Mouse (Mus musculus) cortical plate, adult 2 months (tissue): ENCODE measurements around the gene Gm10392. TPM values are rescaled to one million over a fixed set of nuclear protein-coding genes. Genes with fewer than 3 reads are reported as not detected.
A peak's percentile ranks its signal among the peaks of the same experiment; 100 is the strongest.

Experiments used
- H3K27ac ChIP-seq: fragments of 200-500 bp; 2 replicates; pipeline ENCODE4 v1.5.1; 2012; ENCODE audit warnings: low read length, control low read depth, inconsistent platforms; ENCODE audit not compliant: insufficient read depth
- H3K4me1 ChIP-seq: fragments of 200-500 bp; 2 replicates; pipeline ENCODE4 v1.6.1; 2011; ENCODE audit warnings: low read length; ENCODE audit not compliant: control insufficient read depth, insufficient read depth
- H3K4me3 ChIP-seq: fragments of 200-500 bp; 2 replicates; pipeline ENCODE4 v1.5.1; 2011; ENCODE audit warnings: mild to moderate bottlenecking, low read length, control low read depth; ENCODE audit not compliant: insufficient read depth
- CTCF ChIP-seq: fragments of 200-500 bp; IDR thresholded peaks from 2 replicates; pipeline ENCODE4 v1.5.1; 2011; ENCODE audit warnings: mild to moderate bottlenecking, control low read depth, low read length; ENCODE audit not compliant: insufficient read depth; ENCODE audit errors: extremely low read depth
- POLR2A ChIP-seq: fragments of 200-500 bp; IDR thresholded peaks from 2 replicates; pipeline ENCODE4 v1.6.1; 2011; ENCODE audit warnings: mild to moderate bottlenecking, low read length, control low read depth; ENCODE audit not compliant: insufficient read depth; ENCODE audit errors: extremely low read depth
- polyA plus RNA-seq: library from polyadenylated mRNA; depleted of rRNA; stranded (reverse); fragments of >200 nt; gene quantifications from 2 replicates; pipeline ENCODE4 v1.2.3, GENCODE M21; 2012

Gene Gm10392
- polyA plus RNA-seq, 1 experiment = not detected

DNA sequence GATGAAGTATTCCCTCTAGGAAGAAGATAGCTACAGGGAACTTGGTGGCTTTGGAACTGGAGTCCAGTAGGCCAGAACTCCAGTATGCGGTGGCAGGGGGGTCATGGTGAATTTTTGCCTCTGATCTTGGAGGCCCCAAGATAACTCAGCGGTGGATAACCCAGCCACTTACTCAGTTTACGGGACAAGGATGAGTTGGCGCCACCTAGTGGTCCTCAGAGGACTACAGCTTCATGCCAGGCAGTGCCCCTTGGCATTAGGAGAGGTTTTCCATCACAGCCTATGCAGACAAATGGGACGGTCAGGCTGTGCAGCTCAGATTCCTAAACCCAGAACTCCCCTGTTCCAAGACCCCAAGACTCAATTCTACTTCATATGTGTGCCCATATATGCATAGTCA is 17.6 kb downstream of the Gm10392 start:
- H3K27ac ChIP-seq = no peak overlapping the region
- peaks cover 6% of the 10 kb centered on the region for H3K4me1 ChIP-seq
- no peak overlapping the region for H3K4me3 ChIP-seq
- TF ChIP-seq CTCF = peak; percentile 83
- no peak for TF ChIP-seq POLR2A

DNA sequence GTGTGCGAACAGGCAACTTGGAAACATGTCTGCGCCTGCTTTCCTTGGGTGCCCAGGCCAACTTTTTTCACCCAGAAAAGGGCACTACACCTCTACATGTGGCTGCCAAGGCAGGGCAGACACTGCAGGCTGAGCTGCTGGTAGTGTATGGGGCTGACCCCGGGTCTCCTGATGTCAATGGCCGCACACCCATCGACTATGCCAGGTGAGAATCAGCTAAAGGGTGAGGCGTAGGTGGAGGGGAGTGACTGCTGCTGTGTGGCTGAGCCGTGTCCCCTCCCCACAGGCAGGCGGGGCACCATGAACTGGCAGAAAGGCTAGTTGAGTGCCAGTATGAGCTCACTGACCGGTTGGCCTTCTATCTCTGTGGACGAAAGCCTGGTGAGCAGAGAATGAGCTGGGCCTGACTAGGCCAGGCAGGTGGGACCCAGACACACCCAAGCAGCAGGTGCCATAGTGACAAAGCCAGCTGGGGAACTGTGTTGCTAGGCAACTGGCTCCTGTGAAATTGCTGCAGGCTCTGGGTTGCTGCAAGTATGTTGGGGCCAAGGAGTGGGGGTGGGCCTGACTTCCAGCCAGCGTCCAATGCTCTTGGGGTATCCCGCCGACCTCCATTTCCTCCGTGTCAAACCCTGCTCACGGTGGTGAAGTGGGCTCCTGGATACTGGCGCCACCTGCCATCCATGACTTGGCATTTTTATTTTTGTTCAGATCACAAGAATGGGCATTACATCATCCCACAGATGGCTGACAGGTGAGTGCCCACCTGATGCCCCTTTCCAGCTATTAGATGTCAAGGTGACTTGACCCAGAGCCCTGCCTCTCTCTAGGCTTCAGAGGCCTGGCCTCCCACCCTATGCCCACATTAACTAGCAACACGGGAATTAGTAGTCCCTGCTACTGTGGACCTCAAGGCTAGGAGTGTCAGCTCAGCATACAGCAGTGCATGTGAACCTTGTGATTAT is 18.4 kb downstream of the Gm10392 start:
- Histone ChIP-seq H3K4me3 (no peak overlapping the region), H3K27ac (peak overlapping the region; percentile 20; the same call in 1 of the 2 replicates), H3K4me1 (peaks cover 6% of the 10 kb centered on the region)
- TF ChIP-seq POLR2A (no peak), CTCF (no peak)

DNA sequence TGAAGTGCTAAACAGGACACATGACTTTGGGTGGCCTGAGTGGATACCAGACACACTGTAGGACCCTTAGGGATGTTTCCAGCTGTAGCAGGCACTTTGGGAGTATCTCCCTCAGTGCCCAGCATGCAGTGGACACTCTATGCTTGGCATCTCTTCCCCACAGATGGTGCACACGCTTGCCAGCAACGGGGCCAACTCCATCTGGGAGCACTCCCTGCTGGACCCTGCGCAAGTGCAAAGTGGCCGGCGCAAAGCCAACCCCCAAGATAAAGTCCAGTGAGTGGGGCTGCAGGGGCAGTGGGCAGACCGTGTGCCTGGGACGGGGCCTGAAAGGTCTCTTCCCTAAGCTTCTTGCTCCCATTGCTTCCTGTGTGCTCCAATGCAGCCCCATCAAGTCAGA is 19.6 kb downstream of the Gm10392 start:
- Histone ChIP-seq H3K27ac (no peak overlapping the region; the same call in 1 of the 2 replicates), H3K4me3 (no peak overlapping the region), H3K4me1 (peaks cover 9% of the 10 kb centered on the region)
- TF ChIP-seq CTCF = no peak
- no peak for TF ChIP-seq POLR2A

DNA sequence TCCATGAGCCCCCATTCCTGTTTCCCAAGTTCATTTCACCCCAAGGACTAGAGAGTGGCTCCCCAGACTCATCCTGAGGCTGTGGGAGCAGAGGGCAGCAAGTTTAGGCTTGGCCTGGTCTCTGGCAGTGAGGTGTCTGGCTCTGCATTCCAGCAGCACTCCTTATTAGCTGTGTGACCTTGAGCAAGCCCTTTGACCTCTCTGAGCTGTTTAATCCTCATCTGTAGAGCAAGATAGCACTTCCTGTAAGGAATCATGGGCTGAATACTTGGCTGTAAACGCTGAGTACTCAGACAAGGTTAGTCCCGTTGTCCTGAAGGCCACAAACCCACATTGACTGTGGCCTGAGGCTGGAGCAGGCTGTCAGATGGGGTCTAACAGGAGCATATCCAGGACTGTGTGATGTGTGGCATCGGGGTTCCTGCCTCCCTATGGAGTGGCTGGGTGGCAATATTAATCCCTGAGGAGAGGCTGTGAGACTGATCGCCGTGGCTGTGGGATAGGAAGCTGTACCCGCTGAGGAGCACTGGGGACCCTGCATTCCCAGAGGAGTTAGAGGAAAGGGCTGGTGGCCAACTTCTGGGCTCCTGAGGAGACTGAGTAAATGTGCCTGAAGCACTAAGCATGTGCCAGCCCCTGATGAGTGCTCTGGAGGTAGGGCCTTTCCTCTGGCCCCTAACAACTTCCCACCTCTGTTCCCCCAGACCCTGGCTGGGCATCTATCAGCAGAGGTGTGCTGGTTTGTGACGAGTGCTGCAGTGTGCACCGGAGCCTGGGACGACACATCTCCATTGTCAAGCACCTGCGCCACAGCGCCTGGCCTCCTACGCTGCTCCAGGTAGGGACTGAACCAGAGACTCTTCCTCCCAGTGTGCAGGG is 20.5 kb downstream of the Gm10392 start:
- peak overlapping the region; percentile 85 for H3K27ac ChIP-seq
- peaks cover 9% of the 10 kb centered on the region for H3K4me1 ChIP-seq
- no peak for TF ChIP-seq POLR2A
- H3K4me3 ChIP-seq = no peak overlapping the region

DNA sequence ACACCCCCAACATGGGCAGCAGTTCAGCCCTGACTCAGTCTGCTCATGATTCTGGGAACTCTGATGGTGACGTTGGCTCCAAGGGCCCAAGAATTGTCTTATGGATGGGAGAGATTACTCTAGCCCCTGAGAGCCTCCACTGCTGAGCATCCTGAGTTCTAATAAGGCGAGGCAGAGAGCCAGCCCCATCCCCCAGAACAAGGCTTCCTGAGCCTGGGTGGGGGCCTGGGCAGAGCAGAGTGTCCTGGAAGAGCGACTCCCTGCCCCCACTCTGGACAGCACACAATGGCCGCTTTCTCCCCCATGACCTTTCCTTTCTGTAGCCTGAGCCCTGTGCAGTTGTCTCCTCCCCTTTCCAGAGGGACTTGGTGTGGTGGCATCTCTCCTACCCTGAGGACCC is 21.1 kb downstream of the Gm10392 start:
- H3K4me3 ChIP-seq = no peak overlapping the region
- no peak for TF ChIP-seq CTCF
- no peak for TF ChIP-seq POLR2A
- H3K27ac ChIP-seq = peak overlapping the region; percentile 85
- peaks cover 9% of the 10 kb centered on the region for H3K4me1 ChIP-seq

DNA sequence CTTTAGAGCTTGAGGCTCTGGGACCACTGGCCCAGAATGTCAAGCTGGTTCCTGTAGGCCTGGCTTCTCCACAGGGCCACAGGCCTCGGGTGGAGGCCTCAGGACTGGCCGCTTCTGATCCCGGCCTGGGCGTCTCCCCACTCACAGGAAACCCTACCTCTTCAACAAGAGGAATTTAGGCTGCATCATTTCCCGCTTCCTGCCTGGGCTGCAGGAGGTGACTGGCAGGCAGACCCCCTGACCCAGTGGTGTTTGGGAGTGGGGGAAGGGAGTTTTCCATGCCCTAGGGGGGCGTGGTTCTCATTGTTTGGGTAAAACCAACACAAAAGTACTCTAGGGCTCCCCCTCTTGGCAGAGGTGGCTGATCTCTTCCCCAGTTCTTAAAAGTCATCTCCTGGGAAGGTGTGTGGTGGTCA is 21.6 kb downstream of the Gm10392 start:
- Histone ChIP-seq H3K4me1 (peaks cover 9% of the 10 kb centered on the region), H3K27ac (peak overlapping the region; percentile 95), H3K4me3 (no peak overlapping the region)
- no peak for TF ChIP-seq POLR2A
- peak; percentile 29; the same call in 1 of the 2 replicates for TF ChIP-seq CTCF

DNA sequence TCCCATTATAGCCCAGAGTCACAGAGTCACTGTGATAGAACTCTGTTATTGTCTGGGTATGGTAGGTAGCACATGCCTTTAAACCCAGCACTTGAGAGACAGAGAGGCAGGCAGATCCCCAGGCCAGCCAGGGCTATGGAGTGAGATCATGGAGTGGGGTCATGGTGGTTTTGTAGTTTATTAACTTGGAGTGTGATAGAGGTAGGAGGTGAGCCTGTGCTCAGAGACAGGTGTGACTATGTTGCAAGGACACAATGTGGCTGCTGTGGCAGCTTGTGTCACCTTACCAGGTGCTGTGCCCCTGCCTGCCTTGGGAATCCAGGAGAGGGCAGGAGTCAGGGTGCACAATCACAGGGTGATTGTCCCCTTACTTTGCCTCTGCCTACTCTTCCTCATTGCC is 23.5 kb downstream of the Gm10392 start:
- Histone ChIP-seq H3K4me3 (no peak overlapping the region; the same call in 1 of the 2 replicates), H3K4me1 (peaks cover 10% of the 10 kb centered on the region), H3K27ac (no peak overlapping the region)
- no peak for TF ChIP-seq CTCF
- TF ChIP-seq POLR2A = no peak

DNA sequence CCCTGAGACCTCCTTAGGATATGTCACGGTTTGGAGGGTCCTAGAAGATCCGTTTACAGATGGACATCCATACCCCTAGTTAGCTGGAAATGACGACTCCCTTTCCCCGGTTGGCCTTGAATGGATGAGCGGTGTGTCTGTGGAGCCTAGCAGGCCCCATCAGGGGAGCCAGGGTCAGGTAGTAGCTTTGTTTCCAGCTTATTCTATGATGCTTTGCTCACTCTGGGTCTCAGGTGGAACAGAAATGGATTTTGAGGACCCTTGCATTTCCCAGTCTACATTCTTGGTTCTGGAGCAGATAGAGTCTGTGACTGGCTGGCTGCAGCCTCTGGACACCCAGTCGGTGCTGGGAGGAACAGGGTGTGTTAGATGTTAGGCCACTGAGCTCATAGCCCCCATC is 24.2 kb downstream of the Gm10392 start:
- TF ChIP-seq CTCF = no peak
- H3K27ac ChIP-seq = no peak overlapping the region
- H3K4me1 ChIP-seq = peaks cover 9% of the 10 kb centered on the region
- H3K4me3 ChIP-seq = peak overlapping the region; percentile 39

DNA sequence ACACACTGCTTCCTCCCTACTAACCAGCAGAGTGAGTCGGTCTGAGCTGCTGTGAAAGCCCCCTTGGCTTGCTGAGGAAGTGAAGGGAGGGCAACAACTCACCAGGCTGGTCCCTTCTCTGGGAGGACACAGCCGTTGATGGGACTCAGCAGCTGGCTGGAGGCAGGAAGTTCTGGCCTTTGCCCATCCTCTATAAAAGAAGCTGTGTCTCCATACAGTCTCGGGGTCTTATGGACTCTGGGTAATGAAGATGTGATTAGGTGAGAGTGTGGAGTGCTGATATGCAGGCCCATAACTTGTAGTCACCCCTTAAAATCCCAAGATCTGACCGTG is 24.7 kb downstream of the Gm10392 start:
- TF ChIP-seq POLR2A = no peak
- TF ChIP-seq CTCF = no peak
- peak overlapping the region; percentile 39 for H3K4me3 ChIP-seq
- H3K4me1 ChIP-seq = peaks cover 9% of the 10 kb centered on the region
- H3K27ac ChIP-seq = peak overlapping the region; percentile 80; the same call in 1 of the 2 replicates
